Mouse (Mus musculus) heart, embryonic 10.5 days (tissue): ENCODE measurements around the gene Olfr1326-ps1. TPM values are rescaled to one million over a fixed set of nuclear protein-coding genes. Genes with fewer than 3 reads are reported as not detected.

ENCODE experiments used
- DNase-seq: peaks from one replicate; pipeline ENCODE4 v3.0.0-alpha.2; 2017; ENCODE audit warnings: low spot score
- H3K27ac ChIP-seq: fragments of 300-500 bp; sonication (generic); 2 replicates; pipeline ENCODE4 v1.5.1; 2016; ENCODE audit warnings: mild to moderate bottlenecking
- H3K27me3 ChIP-seq: fragments of 300-500 bp; sonication (generic); 2 replicates; pipeline ENCODE4 v1.6.1; 2016; ENCODE audit warnings: mild to moderate bottlenecking; ENCODE audit not compliant: poor library complexity, insufficient read depth, severe bottlenecking
- H3K36me3 ChIP-seq: fragments of 300-500 bp; sonication (generic); 2 replicates; pipeline ENCODE4 v1.6.1; 2016; ENCODE audit warnings: mild to moderate bottlenecking, moderate library complexity
- H3K4me1 ChIP-seq: fragments of 300-500 bp; sonication (generic); 2 replicates; pipeline ENCODE4 v1.6.1; 2016; ENCODE audit warnings: mild to moderate bottlenecking
- H3K4me3 ChIP-seq: fragments of 300-500 bp; sonication (generic); 2 replicates; pipeline ENCODE4 v1.5.1; 2016; ENCODE audit warnings: mild to moderate bottlenecking, moderate library complexity
- H3K9me3 ChIP-seq: fragments of 300-500 bp; sonication (generic); 2 replicates; pipeline ENCODE4 v1.6.1; 2016; ENCODE audit warnings: mild to moderate bottlenecking, moderate library complexity
- WGBS: fragments of 180-500 bp; shearing (Covaris S2); methylation state at CpG from one replicate; pipeline ENCODE4 v1.1.7; 2016; 5-methylcytosine and 5-hydroxymethylcytosine counted together
- polyA plus RNA-seq: library from polyadenylated mRNA; unstranded; fragments of >200 nt; fragmentation: Nextera tagmentation; extraction: Ambion mirVana; gene quantifications from 2 replicates; pipeline ENCODE4 v1.2.1, GENCODE M21; 2016

Olfr1326-ps1 gene
- polyA plus RNA-seq, result not detected in 2 replicates

DNA sequence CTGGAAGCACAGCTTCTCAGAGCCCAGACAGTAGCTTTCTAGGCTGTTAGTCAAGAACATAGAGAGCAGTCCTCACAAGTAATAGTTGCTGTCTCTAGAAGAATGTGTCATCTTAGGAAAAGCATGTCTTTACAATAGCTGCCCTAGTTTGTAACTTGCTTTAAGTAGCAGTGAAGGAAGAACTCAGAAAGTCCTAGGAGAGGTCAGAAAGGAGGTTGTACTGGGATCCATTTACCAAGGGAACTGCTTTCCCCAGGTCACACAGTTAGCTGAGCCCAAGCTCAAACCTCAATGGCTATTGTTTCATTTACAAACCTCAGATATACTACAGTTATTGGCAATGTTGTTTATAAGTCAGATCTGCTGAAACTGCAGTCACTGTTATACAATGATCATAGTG lies at the start of gene Olfr1326-ps1:
TSS of gene Olfr1326-ps1 (minus strand) at position 101 of the 400 bp plus-strand sequence.
- H3K4me3 ChIP-seq, result no peak within 1 kb of the TSS
- no peaks in the 10 kb centered on the region for H3K4me1 ChIP-seq
- H3K27me3 ChIP-seq, result no peaks in the 10 kb centered on the region
- H3K36me3 ChIP-seq, result no peaks in the 10 kb centered on the region
- no peaks in the 10 kb centered on the region for H3K9me3 ChIP-seq
- no peak within 1 kb of the TSS for H3K27ac ChIP-seq
- no peak for DNase-seq

DNA sequence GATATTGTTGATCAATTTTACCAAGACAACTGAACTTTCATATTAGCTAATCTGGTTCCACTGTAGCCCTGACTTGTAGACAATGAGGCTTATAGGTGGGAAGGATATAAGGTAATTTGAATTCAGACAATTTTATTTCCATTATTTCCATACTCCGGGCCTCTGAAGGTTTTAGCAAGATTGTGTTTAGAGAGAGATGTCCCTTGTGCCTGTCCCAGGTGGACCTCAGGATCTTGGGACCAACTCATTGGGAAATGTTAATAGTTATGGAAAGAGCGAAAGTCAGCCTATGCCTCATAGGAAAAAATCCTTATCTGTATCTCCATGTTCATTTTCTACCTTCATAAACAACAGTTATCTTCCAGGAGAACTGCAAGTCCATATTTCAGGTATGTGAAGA lies 17.7 kb upstream of the Olfr1326-ps1 start, which contains the start of gene Olfr1325:
TSS of gene Olfr1325 (plus strand) at position 301 of the 400 bp plus-strand sequence.
- Histone ChIP-seq H3K27ac (no peak within 1 kb of the TSS), H3K36me3 (no peaks in the 10 kb centered on the region), H3K4me1 (no peaks in the 10 kb centered on the region), H3K9me3 (no peaks in the 10 kb centered on the region), H3K4me3 (no peak within 1 kb of the TSS), H3K27me3 (no peaks in the 10 kb centered on the region)
- WGBS, result 85% methylated on average over 2 of the region's 2 CpGs
- DNase-seq, result no peak

Other genes starting within 250 kb of the Olfr1326-ps1 start
- 7.0 and 12.7 TPM in 2 replicates for gene Plxna3, start 245.8 kb downstream of the Olfr1326-ps1 start, polyA plus RNA-seq
- 103 and 105 TPM in 2 replicates for gene Lage3, start 221.3 kb downstream of the Olfr1326-ps1 start, polyA plus RNA-seq
- 64.2 and 71.0 TPM in 2 replicates for gene Ubl4a, start 201.7 kb downstream of the Olfr1326-ps1 start, polyA plus RNA-seq
- gene Slc10a3, start 201.5 kb downstream of the Olfr1326-ps1 start, polyA plus RNA-seq, result 13.1 and 15.7 TPM in 2 replicates
- 24.0 and 25.3 TPM in 2 replicates for gene Fam3a, start 181.6 kb downstream of the Olfr1326-ps1 start, polyA plus RNA-seq
- 18.6 and 21.7 TPM in 2 replicates for gene Ikbkg, start 181.6 kb downstream of the Olfr1326-ps1 start, polyA plus RNA-seq
- 26.3 and 34.6 TPM in 2 replicates for gene G6pdx, start 145.7 kb downstream of the Olfr1326-ps1 start, polyA plus RNA-seq
- not detected in 2 replicates for gene Gm6880, start 93.5 kb downstream of the Olfr1326-ps1 start, polyA plus RNA-seq
- gene Olfr1325, start 17.8 kb upstream of the Olfr1326-ps1 start, polyA plus RNA-seq, result not detected in 2 replicates
- gene Gm5640, start 70.7 kb upstream of the Olfr1326-ps1 start, polyA plus RNA-seq, result 0.06 and 0.12 TPM in 2 replicates
- not detected in 2 replicates for gene Gm6890, start 166.0 kb upstream of the Olfr1326-ps1 start, polyA plus RNA-seq